Mouse (Mus musculus): ENCODE results near the gene Iqch. TPM values are rescaled to one million over a fixed set of nuclear protein-coding genes. Genes with fewer than 3 reads are reported as not detected.

Iqch gene
- total RNA-seq (2021), result under 1 TPM; 0.12 to 0.25 TPM

DNA sequence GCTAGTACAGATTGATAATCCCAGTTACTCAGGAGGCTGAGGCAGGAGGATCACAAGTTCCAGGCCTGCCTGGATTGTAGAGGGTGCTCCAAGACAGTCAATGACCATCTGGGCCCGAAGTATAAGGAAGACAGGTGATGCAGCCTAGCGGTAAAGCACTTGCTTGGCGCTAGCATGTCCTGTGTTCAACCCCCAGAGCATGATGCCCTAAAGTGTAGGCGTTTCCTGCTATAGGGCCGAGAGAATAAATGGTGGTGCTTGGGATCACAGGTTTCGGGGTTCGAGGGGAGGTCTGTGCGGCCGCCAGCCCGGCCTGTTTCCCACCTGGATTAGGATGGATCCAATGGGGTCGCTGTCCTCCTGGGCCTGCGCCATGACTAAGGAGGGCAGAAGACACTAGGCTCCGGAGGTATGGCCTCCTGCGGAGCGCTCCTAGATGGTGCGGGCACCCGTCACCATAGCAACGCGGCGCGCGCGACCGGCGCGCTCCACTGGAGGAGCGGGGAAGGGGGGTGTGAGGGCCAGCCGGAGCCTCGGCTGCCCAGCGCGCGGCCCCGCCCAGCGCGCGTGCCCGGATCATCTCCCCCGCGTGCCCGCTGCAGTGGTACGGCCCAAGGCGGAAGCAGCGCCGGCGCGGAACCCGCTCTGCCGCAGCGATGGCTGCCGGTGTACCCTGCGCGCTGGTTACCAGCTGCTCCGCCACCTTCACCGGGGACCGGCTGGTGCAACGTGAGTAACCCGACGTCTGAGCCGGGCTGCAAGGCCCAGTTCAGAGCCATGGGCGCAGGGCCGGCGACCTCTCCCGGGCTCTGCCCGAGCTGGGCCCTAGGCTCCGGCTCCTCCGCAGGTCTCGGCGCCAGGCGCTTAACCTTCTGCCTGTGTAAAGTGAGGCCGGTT is at the start of gene Iqch, which contains the start of gene Aagab:
Gene Iqch (minus strand): TSS at position 451 of the 897 bp plus-strand sequence.
Gene Aagab (plus strand): TSS at position 618 of the 897 bp plus-strand sequence.
- DNase-seq (ENCODE audit: extremely low spot score in 1 of 2, low spot score in 1 of 2), result peak; percentile 96 to 98

DNA sequence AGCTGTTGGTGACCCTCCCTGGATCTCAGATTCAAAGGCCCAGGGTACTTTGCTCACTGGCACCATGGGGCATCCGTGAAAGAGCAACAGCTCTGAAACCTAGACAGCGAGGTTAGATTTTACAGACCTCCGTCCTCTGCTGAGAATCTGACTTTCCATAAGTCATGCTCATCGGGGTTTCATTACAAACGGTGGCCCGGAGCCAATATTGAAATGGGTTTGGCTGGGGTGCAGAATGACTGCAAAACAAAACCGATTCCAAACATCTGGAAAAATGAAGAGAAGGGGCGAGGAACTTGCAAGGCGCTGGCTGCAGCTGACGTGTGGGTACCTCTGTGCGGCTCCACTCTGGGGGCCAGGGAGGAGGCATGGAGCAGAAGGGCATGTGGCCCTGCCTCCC is 49.3 kb upstream of the Iqch start:
- no peak for DNase-seq (ENCODE audit: extremely low spot score in 1 of 2, low spot score in 1 of 2)

DNA sequence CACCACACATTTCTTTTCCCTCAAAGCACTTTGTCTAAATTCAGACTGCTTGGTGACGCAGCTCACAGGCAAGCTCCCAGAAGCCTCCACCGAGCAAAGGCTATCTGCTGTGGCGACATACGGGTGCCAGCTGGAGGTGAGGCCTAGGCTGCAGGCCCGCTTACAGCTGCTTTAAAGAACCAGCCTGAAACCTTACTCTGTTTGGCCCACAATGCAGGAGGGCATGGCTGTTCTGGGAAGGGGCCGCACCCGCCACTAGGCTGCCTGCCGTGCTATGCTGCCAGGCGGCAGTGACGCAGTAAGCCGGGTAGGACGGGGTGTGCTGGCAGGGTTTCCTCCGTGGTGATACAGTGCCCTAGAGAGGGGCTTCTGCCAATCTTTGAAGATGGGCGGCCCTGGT is 48.6 kb upstream of the Iqch start:
- DNase-seq (ENCODE audit: extremely low spot score in 1 of 2, low spot score in 1 of 2), result no peak

DNA sequence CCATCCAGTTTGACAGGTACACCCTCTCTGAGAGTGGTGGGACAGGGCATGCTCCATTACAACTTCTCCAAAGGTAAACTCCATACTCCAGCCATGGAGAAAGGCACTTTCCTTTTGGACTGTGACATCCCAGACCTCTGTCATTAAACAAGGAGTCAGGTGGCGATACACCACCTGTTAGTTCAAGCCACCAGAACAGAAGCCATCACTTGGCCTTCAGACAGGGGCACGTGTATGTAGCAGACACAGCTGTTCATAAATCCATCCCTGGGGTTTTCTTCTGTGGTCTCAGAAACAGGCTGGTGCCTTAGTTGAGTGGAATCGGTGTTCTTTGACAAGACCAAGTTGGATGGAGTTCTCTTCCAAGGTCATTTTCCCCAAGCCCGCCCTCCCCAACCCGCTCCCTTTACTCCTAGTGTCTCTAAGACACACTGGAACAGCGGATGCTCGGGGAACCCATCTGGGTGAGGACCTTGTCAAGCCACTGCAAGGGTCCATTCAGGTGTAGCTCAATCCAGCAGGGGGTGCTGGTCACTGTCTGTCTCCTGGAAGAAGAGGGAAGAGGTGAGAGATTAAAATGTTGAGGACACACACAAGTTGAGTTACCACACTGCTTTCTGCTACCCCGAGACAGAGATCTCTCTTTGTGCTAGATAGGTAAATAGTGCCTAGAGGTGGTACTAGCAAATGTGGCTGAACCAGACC is 47.7 kb upstream of the Iqch start:
- DNase-seq (ENCODE audit: extremely low spot score in 1 of 2, low spot score in 1 of 2), result no peak

DNA sequence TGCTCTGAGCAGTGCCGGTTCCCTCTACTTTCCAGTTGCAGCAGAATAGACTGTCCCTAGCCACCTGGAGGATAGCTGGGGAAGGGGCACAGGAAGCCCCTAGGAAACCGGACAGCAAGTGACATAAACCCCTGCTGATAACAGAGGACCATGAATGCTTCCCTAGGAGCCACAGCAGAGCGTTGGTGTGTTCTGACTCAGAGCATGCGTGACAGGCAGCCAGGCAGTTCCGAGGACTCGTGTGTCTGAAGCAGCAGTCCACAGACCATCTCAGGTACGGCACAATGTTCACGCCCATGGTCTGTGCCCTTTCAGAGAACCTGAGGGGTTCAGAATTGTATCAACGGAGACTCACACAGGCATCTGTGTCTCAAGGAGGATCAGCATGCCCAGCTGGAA is 46.2 kb upstream of the Iqch start:
- DNase-seq (ENCODE audit: extremely low spot score in 1 of 2, low spot score in 1 of 2), result no peak

DNA sequence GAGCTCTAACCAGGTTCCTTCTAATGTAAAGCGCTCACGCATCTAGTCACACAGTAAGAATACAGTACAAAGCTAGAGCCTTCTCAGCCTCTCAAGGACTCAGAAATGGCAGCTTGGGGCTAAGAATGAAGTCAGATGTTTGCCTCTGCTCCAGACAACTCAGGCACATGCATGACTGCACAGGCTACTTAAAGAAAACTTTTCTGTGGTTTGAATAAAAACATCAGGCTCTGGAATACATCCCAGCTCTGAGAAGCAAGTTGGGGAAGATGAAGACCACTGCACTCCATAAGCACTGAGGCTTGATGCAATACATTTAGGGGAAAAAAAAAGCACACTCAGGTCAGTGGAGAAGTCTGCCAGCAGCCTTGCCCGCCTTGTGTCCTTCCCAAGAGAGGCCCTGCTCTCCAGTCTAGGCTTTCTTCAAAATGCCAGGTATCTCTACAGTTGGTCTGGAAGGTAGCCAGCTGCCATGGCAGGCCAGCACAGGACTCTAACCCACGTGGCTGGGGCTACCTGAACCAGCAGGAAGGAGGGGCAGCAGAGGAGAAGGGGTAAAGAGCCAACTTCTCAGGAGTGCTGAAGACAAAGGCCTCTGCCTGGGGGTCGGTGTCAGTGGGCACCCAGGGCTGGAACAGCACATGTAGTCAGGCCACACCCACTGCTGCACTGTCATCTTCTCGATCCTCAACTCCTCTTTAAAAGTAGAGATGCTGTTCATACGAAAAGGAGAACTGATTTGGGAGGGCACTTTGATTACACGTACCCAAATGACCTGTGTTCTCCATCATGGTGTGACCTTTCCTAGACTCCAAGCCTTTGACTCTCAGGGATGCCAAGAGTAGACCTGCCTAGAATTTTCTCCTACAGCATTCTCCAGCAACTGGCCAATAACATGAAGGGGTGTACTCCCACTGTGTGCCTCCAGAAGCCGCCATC is 45.6 kb upstream of the Iqch start:
- no peak for DNase-seq (ENCODE audit: extremely low spot score in 1 of 2, low spot score in 1 of 2)

DNA sequence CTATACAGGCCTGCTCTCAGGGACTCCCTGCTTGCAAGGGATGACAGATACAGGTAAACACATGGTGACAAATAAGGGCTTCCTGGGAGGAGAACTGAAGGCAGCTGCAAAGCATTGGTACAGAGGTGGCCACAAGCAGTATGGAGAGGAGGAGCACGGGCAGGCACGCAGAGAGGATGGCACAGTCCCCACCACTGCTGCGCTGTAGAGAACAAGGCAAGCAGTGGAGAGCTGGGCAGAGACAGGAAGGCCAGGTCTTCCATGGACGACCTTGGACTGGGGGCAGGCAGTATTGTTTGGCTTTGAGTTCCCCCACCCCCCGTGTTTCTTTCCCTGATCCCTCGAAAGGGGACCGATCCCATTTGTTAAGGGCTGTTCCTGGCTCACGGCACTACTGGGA is 42.8 kb upstream of the Iqch start:
- DNase-seq (ENCODE audit: extremely low spot score in 1 of 2, low spot score in 1 of 2), result no peak

DNA sequence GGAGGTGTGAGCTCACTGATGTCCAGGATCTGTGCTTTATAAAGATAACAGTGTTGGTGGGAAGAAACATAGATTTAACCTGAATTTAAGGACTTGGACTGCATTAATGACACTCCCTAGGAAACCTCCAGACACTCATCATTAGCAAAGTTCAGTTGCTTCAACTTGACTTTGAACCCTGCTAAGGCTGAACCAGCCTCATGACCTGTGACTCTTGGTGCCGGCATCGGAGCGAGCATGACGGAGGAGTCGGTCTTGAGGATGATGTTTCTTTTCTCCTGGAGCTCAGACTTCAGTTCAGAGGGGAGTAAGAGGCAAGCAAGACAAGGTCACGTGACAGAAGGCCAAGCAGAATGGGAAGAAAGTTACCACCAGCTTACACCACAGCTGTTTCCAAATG is 41.7 kb upstream of the Iqch start:
- no peak for DNase-seq (ENCODE audit: extremely low spot score in 1 of 2, low spot score in 1 of 2)

DNA sequence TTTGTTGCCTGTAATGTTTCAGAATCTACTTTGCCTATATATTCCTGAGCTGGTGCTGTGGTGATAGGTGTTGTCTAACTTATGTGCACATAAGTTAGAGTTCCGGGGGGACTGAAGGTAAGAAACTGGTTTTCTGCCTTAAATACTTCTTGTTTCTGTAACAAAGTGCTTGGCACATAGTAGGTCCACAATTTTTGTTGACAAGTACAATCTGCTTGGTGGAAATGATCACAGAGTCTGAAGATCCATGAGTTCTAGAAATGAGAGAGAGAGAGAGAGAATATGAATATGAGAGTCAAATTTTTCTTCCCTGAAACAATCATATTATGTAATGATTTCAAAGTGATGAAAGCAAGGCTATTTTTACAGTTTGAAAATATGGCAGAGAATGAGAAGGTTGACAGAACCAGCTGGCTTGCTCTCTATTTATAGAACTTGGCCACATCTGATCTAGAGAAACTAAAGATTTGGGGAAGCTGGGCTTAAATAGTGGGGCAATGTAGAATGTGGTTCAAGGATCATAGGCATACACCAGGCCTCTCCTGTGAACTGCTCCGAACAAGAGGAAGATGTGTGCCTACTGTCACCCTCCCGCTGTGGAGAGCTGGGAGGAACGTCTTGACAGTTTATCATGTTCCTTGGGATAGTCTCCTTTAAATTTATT is 39.8 kb upstream of the Iqch start:
- no peak for DNase-seq (ENCODE audit: extremely low spot score in 1 of 2, low spot score in 1 of 2)

DNA sequence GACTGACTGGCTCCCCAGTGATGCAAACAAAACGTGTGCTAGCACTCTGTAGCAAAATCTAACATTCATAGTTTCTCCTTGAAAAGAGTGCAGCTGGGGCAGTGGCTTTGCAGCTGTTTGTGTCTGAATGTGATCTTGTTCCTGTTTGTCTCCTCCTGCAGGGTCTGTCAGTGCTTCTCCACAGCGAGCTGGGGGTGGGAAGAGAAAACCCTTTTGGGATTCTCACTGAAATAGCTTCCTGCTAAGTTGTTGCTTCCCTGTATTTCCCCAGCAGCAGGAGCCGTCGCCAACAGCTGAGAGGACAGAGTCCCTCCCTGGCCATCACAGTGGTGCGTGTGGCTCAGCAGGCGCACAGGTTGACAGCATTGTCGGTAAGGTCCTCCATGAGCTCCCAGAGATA is 33.8 kb upstream of the Iqch start:
- DNase-seq (ENCODE audit: extremely low spot score in 1 of 2, low spot score in 1 of 2), result no peak

DNA sequence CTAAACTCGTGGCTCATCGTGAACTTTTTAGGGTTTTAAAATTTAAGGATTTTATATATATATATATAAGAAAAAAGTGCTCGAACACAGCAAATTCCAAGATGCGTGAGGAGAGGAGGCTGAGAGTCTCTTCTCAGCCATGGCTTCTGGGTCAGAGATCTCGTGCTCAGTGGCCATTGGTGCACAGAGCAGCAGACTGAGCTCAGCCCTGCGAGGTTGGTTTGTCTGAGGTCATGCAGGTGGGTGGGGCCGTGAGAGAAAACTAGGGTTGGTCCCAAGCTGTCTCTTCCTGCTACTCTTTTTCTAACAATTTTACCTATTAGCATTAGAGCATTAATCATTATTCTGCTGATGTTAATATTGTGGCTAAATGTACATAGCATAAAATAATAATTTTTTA is 31.0 kb upstream of the Iqch start:
- no peak for DNase-seq (ENCODE audit: extremely low spot score in 1 of 2, low spot score in 1 of 2)

DNA sequence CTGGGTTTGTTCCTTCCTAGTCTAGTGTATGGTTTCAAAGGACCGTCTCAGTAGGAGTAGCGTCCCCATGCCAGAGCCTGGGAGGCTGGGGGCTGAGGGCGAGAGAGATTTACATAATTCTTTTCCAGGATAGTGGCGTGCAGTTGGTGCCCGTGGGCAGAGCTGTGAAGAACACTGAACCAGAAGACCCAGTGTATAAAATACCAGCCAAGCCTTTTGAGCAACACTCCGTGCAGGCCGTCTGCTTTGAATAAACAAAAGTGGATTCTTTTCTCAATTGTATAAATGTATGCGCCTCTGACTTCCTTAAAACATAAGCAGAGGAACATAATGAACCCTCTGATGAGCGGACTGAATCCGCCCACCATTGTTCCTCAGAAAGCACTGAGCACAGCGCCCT is 30.6 kb upstream of the Iqch start:
- no peak for DNase-seq (ENCODE audit: extremely low spot score in 1 of 2, low spot score in 1 of 2)

DNA sequence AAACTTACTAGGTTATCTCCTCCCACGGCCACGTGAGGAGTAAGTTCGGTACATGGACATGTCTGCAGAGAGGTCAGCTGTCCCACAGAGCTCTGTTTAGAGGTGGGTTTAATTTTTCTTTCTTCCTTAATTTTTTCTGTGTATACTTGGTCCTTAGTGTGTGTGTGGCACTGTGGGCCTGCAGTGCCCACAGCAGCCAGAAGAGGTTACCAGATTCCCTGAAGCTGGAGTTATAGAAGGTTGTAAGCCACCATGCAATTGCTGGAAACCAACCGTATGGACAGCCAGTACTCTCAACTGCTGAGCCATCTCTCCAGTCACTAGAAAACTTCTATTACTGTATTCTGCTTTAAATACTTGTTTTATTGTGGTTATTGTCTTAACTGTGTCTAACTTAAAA is 29.8 kb upstream of the Iqch start:
- DNase-seq (ENCODE audit: extremely low spot score in 1 of 2, low spot score in 1 of 2), result no peak

DNA sequence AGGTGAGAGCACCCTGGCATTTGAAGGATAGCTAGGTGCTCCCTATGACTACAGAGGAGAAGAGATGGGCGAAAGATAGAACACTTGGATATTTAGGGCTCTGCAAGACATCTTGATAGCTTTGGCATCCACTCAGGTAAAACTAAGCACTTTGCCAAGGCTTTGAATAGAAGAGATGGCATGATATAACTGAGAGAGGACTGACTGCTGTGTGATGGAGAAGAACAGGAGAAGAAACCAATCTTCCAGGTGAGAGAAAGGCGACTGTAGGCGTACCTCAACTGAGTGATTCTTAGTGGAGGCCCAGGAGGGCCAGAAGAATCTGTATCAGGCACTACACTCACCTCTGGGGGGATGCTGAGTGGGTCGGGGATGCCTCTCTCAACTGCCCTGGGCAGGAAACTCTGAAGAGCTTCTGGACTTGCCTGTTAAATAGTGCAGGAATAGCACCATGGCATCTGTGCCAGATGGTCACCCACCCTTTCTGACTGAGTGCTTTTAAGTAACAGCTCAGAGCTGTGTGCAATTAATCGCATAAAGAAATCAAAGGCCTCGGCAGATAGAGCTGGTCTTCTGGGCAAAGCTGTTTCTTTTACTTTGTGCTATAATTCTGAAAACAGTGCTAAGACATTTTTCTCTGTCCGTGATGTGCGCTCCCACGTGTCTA is 22.9 kb upstream of the Iqch start:
- no peak for DNase-seq (ENCODE audit: extremely low spot score in 1 of 2, low spot score in 1 of 2)

DNA sequence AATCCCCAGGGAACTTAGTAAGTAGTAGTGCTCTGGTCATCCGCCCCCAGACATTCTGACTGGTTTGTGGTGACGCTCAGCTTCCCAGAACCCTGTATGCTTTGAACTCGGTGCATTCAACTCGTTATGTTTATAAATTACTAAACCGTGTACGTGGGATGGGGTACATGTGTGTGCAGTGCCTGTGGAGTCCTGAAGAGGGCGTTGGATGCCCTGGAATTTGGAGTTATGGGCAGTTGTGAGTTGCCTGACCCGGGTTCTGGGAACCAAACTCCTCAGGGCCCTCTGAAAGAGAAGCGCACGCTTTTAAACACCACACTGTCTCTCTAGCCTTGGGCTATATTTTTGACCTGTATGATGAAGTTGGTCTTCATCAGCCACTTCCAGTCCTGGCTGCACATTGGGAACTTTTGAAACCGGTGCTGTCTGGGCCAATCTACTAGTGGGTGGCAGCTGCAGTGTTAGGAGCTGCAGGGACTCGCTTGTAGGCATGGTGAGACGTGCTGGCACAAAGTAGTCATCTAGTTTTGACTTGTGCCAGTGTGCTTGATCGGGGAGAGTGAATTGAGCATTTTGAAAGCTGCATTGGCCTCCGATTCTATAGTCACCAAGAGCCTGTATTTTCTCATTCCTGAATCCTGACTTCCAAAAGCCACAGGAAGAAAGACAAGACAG is 21.7 kb upstream of the Iqch start:
- no peak for DNase-seq (ENCODE audit: extremely low spot score in 1 of 2, low spot score in 1 of 2)

DNA sequence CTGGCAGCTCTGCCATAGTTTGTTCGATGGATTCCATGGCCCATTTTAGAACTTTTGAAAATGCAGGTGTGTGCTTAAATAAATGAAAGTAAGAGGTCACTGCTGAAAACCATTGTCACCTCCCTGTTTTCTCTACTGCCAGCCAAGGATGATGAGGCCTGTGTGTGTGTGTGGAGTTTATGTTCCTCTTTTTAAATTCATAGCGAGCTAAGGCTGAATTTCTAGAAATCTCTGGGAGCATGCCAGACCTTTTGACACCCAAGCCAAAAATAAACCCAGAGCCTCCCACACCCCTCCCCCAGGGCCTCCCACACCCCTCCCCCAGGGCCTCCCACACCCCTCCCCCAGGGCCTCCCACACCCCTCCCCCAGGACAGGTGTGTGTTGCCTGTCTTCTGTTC is 15.7 kb upstream of the Iqch start:
- no peak for DNase-seq (ENCODE audit: extremely low spot score in 1 of 2, low spot score in 1 of 2)

DNA sequence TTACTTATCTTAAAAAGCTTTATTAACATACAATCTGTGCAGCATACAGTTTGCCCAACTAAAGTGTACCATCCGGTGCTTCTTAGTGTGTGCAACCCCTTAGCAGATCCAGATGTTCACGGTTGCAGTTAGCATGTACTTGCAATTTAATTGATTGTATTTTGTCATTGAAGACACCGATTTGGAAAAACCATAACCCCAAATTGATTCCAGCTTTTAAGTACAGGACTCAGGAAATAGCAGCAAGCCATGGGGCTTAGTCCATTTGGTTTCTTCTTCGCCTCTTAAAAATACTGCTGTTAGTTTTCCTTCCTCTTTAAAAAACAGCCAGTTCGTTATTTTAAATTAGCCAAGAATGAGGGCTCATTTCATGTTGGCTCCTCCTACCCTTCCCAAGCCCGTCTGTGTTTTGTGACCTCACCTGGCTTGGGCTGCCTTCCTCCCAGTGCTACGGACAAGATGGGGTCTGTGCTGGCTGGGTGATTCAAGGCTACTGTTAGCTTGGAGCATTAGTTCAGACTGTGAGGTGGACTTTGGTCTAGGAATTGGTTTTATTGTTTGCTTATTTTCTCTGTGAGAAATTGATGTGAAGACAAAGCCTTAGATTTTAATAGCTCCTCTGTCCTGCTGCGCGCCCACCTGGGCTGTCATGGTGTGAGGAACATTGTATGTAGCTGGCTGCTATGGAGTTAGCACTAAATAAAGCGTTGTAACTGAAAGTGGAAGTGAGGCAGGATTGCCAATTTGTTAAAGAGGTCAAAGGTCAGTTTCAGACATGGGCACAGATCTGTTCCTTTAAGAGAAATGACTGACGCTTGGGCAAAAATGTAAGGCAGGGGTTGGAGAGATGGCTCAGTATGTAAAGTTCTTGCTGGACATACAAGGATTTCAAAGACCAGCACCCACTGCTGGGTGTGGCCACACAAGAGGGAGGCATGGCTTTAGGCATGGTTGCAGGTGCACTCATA is 12.0 kb upstream of the Iqch start:
- DNase-seq (ENCODE audit: extremely low spot score in 1 of 2, low spot score in 1 of 2), result no peak

DNA sequence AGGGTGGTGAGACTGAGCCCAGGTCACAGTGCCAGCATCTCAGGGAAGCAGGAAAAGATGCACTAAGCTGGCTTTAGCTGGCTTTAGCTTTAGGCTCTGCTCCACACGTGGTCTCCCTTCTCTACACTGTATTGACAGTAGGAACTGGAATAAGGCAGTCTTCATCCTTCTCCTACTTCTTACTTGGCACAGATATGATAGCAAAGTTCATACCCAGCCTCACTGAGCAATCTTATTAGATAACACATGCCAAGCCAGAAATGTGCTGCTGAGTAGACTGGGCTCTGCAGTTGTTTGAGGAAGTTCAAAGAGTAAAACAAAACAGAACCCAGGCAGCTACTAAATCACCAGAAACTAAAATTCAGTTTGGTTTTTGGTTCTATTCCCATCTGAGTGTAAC is 11.3 kb upstream of the Iqch start:
- no peak for DNase-seq (ENCODE audit: extremely low spot score in 1 of 2, low spot score in 1 of 2)

Measured in layer of hippocampus, postnatal 25 days (tissue).